8 mouse cellular contexts compared by ENCODE assay signal in the genomic region with DNA sequence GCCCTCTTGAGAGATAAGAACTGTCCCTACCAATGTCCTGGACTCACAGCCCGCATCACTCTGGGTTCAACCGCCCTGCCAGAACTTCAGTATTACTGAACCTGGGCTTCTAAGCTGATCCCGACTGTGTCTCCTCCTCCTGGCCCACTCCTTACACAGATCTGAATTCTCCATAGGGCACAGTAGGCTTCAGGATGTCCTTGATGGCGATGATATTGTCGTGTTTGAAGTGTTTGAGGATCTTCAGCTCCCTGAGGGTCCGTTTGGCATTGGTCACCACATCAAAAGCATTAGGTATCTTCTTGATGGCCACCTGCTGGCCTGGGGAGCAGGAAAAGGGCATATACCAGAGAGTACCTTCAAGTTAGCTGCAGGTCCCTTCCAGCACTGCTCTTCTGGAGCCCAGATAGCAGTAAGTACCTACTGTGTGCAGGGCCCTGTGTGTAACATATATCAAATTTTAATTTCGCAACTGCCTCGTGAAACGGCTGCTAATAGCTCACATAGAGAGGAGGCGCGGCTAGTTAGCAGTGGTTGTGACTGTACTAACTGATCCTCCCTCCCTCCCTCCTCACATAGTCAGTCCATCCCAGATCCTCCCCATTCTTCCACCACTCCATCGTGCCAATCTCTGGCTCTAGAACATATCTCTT. TPM values are rescaled to one million over a fixed set of nuclear protein-coding genes. Genes with fewer than 3 reads are reported as not detected.
DNase-seq lines count a peak whose midpoint lies in the region; ATAC-seq and TF ChIP-seq lines count a peak whose summit lies in the region.

No protein-coding gene starts in this region.

- no peaks in the 10 kb centered on the region for H3K27me3 ChIP-seq in heart, embryonic 15.5 days
- H3K27me3 ChIP-seq in hindbrain, embryonic 11.5 days (ENCODE audit: control insufficient read depth, insufficient read depth, low read length): no peaks in the 10 kb centered on the region
- H3K27me3 ChIP-seq in midbrain, embryonic 12.5 days: no peaks in the 10 kb centered on the region

- no peak overlapping the region for H3K27ac ChIP-seq in heart, embryonic 15.5 days
- no peak overlapping the region for H3K27ac ChIP-seq in bone marrow, adult 2 months (ENCODE audit: control insufficient read depth, insufficient read depth, low read depth, low read length, poor library complexity)
- no peak overlapping the region for H3K27ac ChIP-seq in hindbrain, embryonic 11.5 days (ENCODE audit: low read depth, low read length)
- peak overlapping the region; percentile 89; the same call in 1 of the 2 replicates for H3K27ac ChIP-seq in midbrain, embryonic 12.5 days (replicated peaks)

- DNase-seq in heart, postnatal 4 days: no peak
- no peak for DNase-seq in hindbrain, embryonic 11.5 days (ENCODE audit: low spot score)
- no peak for DNase-seq in urinary bladder, adult 2 months (ENCODE audit: low spot score)
- no peak for DNase-seq in right cerebral cortex, adult 18-20 months
- no peak for DNase-seq in frontal cortex, adult 2 months (ENCODE audit: extremely low spot score in 1 of 2, low spot score in 1 of 2)

- peaks cover 21% of the 10 kb centered on the region for H3K4me1 ChIP-seq in heart, embryonic 15.5 days (replicated peaks)
- no peaks in the 10 kb centered on the region; the same call in 1 of the 2 replicates for H3K4me1 ChIP-seq in bone marrow, adult 2 months (ENCODE audit: control insufficient read depth, insufficient read depth, low read length)
- H3K4me1 ChIP-seq in hindbrain, embryonic 11.5 days (replicated peaks; ENCODE audit: control insufficient read depth, insufficient read depth, low read length): peaks cover 3% of the 10 kb centered on the region; the same call in 1 of the 2 replicates
- peaks cover 28% of the 10 kb centered on the region for H3K4me1 ChIP-seq in midbrain, embryonic 12.5 days

- no peak for TF ChIP-seq POLR2A in bone marrow, adult 2 months (IDR thresholded peaks at IDR 0.05; ENCODE audit: borderline replicate concordance, control insufficient read depth, low read depth, low read length)

- 64% methylated on average over 12 of the region's 12 CpGs for WGBS in heart, embryonic 15.5 days
- WGBS in bone marrow, adult 2 months: 73% methylated on average over 12 of the region's 12 CpGs
- 74% methylated on average over 12 of the region's 12 CpGs for WGBS in hindbrain, embryonic 11.5 days
- 76% methylated on average over 12 of the region's 12 CpGs for WGBS in midbrain, embryonic 12.5 days

- no peak for TF ChIP-seq CTCF in bone marrow, adult 2 months (IDR thresholded peaks at IDR 0.05; ENCODE audit: control insufficient read depth, insufficient read depth, low read length)

- H3K4me3 ChIP-seq in heart, embryonic 15.5 days: peak overlapping the region; percentile 78
- H3K4me3 ChIP-seq in bone marrow, adult 2 months (replicated peaks; ENCODE audit: control insufficient read depth, low read depth, low read length): peak overlapping the region; percentile 77
- H3K4me3 ChIP-seq in hindbrain, embryonic 11.5 days (ENCODE audit: low read depth, low read length): peak overlapping the region; percentile 79
- H3K4me3 ChIP-seq in midbrain, embryonic 12.5 days: peak overlapping the region; percentile 86

- no peak for ATAC-seq in heart, embryonic 15.5 days (replicated peaks; ENCODE audit: insufficient number of reproducible peaks, insufficient read depth, low FRiP score, low read depth)
- ATAC-seq in hindbrain, embryonic 11.5 days (ENCODE audit: low FRiP score): no peak
- no peak for ATAC-seq in midbrain, embryonic 12.5 days (ENCODE audit: low FRiP score, low read depth)

- H3K9ac ChIP-seq in heart, embryonic 15.5 days: peak overlapping the region; percentile 65
- H3K9ac ChIP-seq in hindbrain, embryonic 11.5 days (ENCODE audit: low read depth, low read length): peak overlapping the region; percentile 93
- H3K9ac ChIP-seq in midbrain, embryonic 12.5 days (replicated peaks): peak overlapping the region; percentile 84

- no peaks in the 10 kb centered on the region for H3K9me3 ChIP-seq in heart, embryonic 15.5 days (replicated peaks)
- no peaks in the 10 kb centered on the region for H3K9me3 ChIP-seq in hindbrain, embryonic 11.5 days (ENCODE audit: control insufficient read depth, low read length)
- H3K9me3 ChIP-seq in midbrain, embryonic 12.5 days: no peaks in the 10 kb centered on the region

- H3K36me3 ChIP-seq in heart, embryonic 15.5 days: peaks cover 47% of the 10 kb centered on the region
- peaks cover 10% of the 10 kb centered on the region; the same call in 1 of the 2 replicates for H3K36me3 ChIP-seq in hindbrain, embryonic 11.5 days (ENCODE audit: control insufficient read depth, insufficient read depth, low read length)
- peaks cover 49% of the 10 kb centered on the region for H3K36me3 ChIP-seq in midbrain, embryonic 12.5 days

- peak overlapping the region; percentile 84 for H3K4me2 ChIP-seq in heart, embryonic 15.5 days
- peak overlapping the region; percentile 81 for H3K4me2 ChIP-seq in hindbrain, embryonic 11.5 days (replicated peaks; ENCODE audit: low read depth, low read length)
- H3K4me2 ChIP-seq in midbrain, embryonic 12.5 days (replicated peaks): peak overlapping the region; percentile 64

RNA-seq across cellular contexts. Expression of a gene that starts 1.3 kb away (rescaled TPM):
- polyA plus RNA-seq in heart, embryonic 15.5 days (2015; fragmentation: Nextera tagmentation; extraction: Ambion mirVana): 23.0 and 33.4 TPM in 2 replicates
- total RNA-seq in heart, postnatal 4 days (2021): 10 to 100 TPM; 16.0 to 16.8 TPM
- polyA plus RNA-seq in bone marrow, adult 2 months (2011; ENCODE audit: insufficient read depth, insufficient read length, low replicate concordance, missing spikeins): 8.4 and 16.3 TPM in 2 replicates
- 51.5 and 54.7 TPM in 2 replicates for polyA plus RNA-seq in hindbrain, embryonic 11.5 days (2014; fragmentation: Nextera tagmentation; extraction: Ambion mirVana)
- 94.2 and 100 TPM in 2 replicates for polyA plus RNA-seq in midbrain, embryonic 12.5 days (2016; fragmentation: Nextera tagmentation; extraction: Ambion mirVana)
- 23.7 and 26.3 TPM in 2 replicates for polyA plus RNA-seq in urinary bladder, adult 2 months (2012; rRNA removed)
- polyA plus RNA-seq in frontal cortex, adult 2 months (2012; rRNA removed): 34.8 and 35.2 TPM in 2 replicates

RNA-seq across cellular contexts. Expression of a gene that starts 7.6 kb away (rescaled TPM):
- polyA plus RNA-seq in heart, embryonic 15.5 days (2015; fragmentation: Nextera tagmentation; extraction: Ambion mirVana): 160 and 252 TPM in 2 replicates
- total RNA-seq in heart, postnatal 4 days (2021): 10 to 100 TPM; 70.7 to 78.0 TPM
- 0.74 and 9.4 TPM in 2 replicates for polyA plus RNA-seq in bone marrow, adult 2 months (2011; ENCODE audit: insufficient read depth, insufficient read length, low replicate concordance, missing spikeins)
- 111 and 132 TPM in 2 replicates for polyA plus RNA-seq in hindbrain, embryonic 11.5 days (2014; fragmentation: Nextera tagmentation; extraction: Ambion mirVana)
- polyA plus RNA-seq in midbrain, embryonic 12.5 days (2016; fragmentation: Nextera tagmentation; extraction: Ambion mirVana): 61.5 and 83.2 TPM in 2 replicates
- polyA plus RNA-seq in urinary bladder, adult 2 months (2012; rRNA removed): 196 and 207 TPM in 2 replicates
- polyA plus RNA-seq in frontal cortex, adult 2 months (2012; rRNA removed): 4.0 and 4.3 TPM in 2 replicates

RNA-seq across cellular contexts. Expression of a gene that starts 12.1 kb away (rescaled TPM):
- polyA plus RNA-seq in heart, embryonic 15.5 days (2015; fragmentation: Nextera tagmentation; extraction: Ambion mirVana): 11.1 and 15.8 TPM in 2 replicates
- total RNA-seq in heart, postnatal 4 days (2021): 10 to 100 TPM in 1 of 2 experiments, 1 to 10 TPM in 1; 9.8 to 12.0 TPM
- 1.1 TPM in 1 of 2 replicates, not detected in the other for polyA plus RNA-seq in bone marrow, adult 2 months (2011; ENCODE audit: insufficient read depth, insufficient read length, low replicate concordance, missing spikeins)
- 34.3 and 42.1 TPM in 2 replicates for polyA plus RNA-seq in hindbrain, embryonic 11.5 days (2014; fragmentation: Nextera tagmentation; extraction: Ambion mirVana)
- 33.2 and 37.8 TPM in 2 replicates for polyA plus RNA-seq in midbrain, embryonic 12.5 days (2016; fragmentation: Nextera tagmentation; extraction: Ambion mirVana)
- 25.2 and 29.8 TPM in 2 replicates for polyA plus RNA-seq in urinary bladder, adult 2 months (2012; rRNA removed)
- polyA plus RNA-seq in frontal cortex, adult 2 months (2012; rRNA removed): 46.8 and 50.6 TPM in 2 replicates

RNA-seq across cellular contexts. Expression of a gene that starts 38.9 kb away (rescaled TPM):
- 0.35 and 0.42 TPM in 2 replicates for polyA plus RNA-seq in heart, embryonic 15.5 days (2015; fragmentation: Nextera tagmentation; extraction: Ambion mirVana)
- total RNA-seq in heart, postnatal 4 days (2021): under 1 TPM; 0.14 to 0.16 TPM
- polyA plus RNA-seq in bone marrow, adult 2 months (2011; ENCODE audit: insufficient read depth, insufficient read length, low replicate concordance, missing spikeins): 0.65 TPM in 1 of 2 replicates, not detected in the other
- polyA plus RNA-seq in hindbrain, embryonic 11.5 days (2014; fragmentation: Nextera tagmentation; extraction: Ambion mirVana): 0.56 and 0.74 TPM in 2 replicates
- 4.8 and 6.6 TPM in 2 replicates for polyA plus RNA-seq in midbrain, embryonic 12.5 days (2016; fragmentation: Nextera tagmentation; extraction: Ambion mirVana)
- polyA plus RNA-seq in urinary bladder, adult 2 months (2012; rRNA removed): 0.87 and 1.3 TPM in 2 replicates
- polyA plus RNA-seq in frontal cortex, adult 2 months (2012; rRNA removed): 317 and 322 TPM in 2 replicates
